Mouse (Mus musculus) lung, adult 2 months (tissue): ENCODE results near the gene Scaf1. TPM values are rescaled to one million over a fixed set of nuclear protein-coding genes. Genes with fewer than 3 reads are reported as not detected.
"Not testable (repeated sequence)": the region's sequence is repeated elsewhere in the genome, so short reads cannot be mapped to it uniquely, and the experiment has no call there.

Source experiments
- DNase-seq: peaks from one replicate; pipeline ENCODE4 v3.0.0; 2022
- H3K4me1 ChIP-seq: fragments of 200-500 bp; 2 replicates; pipeline ENCODE4 v1.6.1; 2011; ENCODE audit warnings: low read length; ENCODE audit not compliant: control insufficient read depth, insufficient read depth
- H3K4me3 ChIP-seq: fragments of 200-500 bp; replicated peaks from 2 replicates; pipeline ENCODE3; 2011; ENCODE audit warnings: low read depth, mild to moderate bottlenecking, control low read depth, low read length; ENCODE audit errors: extremely low read depth
- CTCF ChIP-seq: fragments of 200-500 bp; IDR thresholded peaks from 2 replicates; pipeline ENCODE4 v1.5.1; 2011; ENCODE audit warnings: mild to moderate bottlenecking, low read length, control low read depth; ENCODE audit not compliant: insufficient read depth
- POLR2A ChIP-seq: fragments of 200-500 bp; IDR thresholded peaks from 2 replicates; pipeline ENCODE4 v1.6.1; 2011; ENCODE audit warnings: low read depth, mild to moderate bottlenecking, control low read depth, low read length, borderline replicate concordance; ENCODE audit errors: extremely low read depth
- WGBS: fragments of 180-500 bp; shearing (Covaris S2); methylation state at CpG from one replicate; pipeline ENCODE4 v1.1.7; 2018; 5-methylcytosine and 5-hydroxymethylcytosine counted together
- polyA plus RNA-seq: library from polyadenylated mRNA; depleted of rRNA; stranded (reverse); fragments of >200 nt; gene quantifications from 2 replicates; pipeline ENCODE4 v1.2.3, GENCODE M21; 2012

Gene Scaf1
- polyA plus RNA-seq, 1 experiment = 76.2 TPM

GRCm38 (mm10) chr7:45029995-45030394 is 13.8 kb upstream of the Scaf1 start:
- WGBS = 91% methylated on average over 6 of the region's 6 CpGs
- DNase-seq = no peak
- TF ChIP-seq CTCF (no peak), POLR2A (no peak)

DNA sequence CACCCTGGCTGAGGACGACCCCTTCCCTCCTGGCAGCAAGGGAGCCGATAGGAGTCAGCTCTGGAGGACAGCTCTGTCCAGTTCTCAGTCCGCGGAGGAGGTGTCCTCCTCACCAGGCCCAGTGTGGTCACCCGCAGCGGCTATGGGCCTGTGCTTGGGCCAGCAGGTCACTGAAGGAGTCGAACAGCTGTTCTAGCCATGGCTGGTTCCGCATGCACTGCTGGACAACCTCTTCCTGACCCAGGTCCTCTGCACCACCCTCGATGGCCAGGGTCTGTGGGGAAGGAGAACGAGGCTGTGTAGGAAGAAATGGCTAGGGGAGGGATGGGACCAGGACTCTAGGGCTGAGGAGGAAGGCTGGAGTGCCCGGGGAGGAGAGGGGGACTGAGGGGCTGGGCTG is 12.2 kb upstream of the Scaf1 start:
- Histone ChIP-seq H3K4me3 (no peak overlapping the region), H3K4me1 (no peaks in the 10 kb centered on the region)
- WGBS = 84% methylated on average over 11 of the region's 11 CpGs
- no peak for TF ChIP-seq POLR2A
- TF ChIP-seq CTCF = no peak
- no peak for DNase-seq

More at GRCm38 (mm10) chr7:45029995-45030394, 13.8 kb upstream of the Scaf1 start:
- Histone ChIP-seq H3K4me3 (no peak overlapping the region), H3K4me1 (no peaks in the 10 kb centered on the region)

- H3K4me1 ChIP-seq = no peaks in the 10 kb centered on the region
- H3K4me3 ChIP-seq = no peak overlapping the region
- 84% methylated on average over 9 of the region's 9 CpGs for WGBS
- no peak for DNase-seq
- TF ChIP-seq CTCF (no peak), POLR2A (no peak)
Observed at GRCm38 (mm10) chr7:45027761-45028160, 11.6 kb upstream of the Scaf1 start.

GRCm38 (mm10) chr7:45026256-45026655 is 10.1 kb upstream of the Scaf1 start:
- TF ChIP-seq POLR2A = no peak
- no peak for TF ChIP-seq CTCF
- DNase-seq = no peak
- WGBS = 72% methylated on average over 2 of the region's 2 CpGs

GRCm38 (mm10) chr7:45025601-45026220 is 9.5 kb upstream of the Scaf1 start:
- no peaks in the 10 kb centered on the region for H3K4me1 ChIP-seq

More at GRCm38 (mm10) chr7:45026256-45026655, 10.1 kb upstream of the Scaf1 start:
- Histone ChIP-seq H3K4me3 (no peak overlapping the region), H3K4me1 (no peaks in the 10 kb centered on the region)

GRCm38 (mm10) chr7:45024281-45025248 is 8.4 kb upstream of the Scaf1 start:
- TF ChIP-seq POLR2A (no peak), CTCF (no peak)
- DNase-seq = no peak
- Histone ChIP-seq H3K4me3 (no peak overlapping the region), H3K4me1 (0 out of 2 replicates have a peak, but pooled peaks cover under 1% of the 10 kb centered on the region)
- 74% methylated on average over 15 of the region's 15 CpGs for WGBS

More at GRCm38 (mm10) chr7:45025601-45026220, 9.5 kb upstream of the Scaf1 start:
- WGBS = 61% methylated on average over 8 of the region's 8 CpGs
- no peak for DNase-seq
- no peak for TF ChIP-seq CTCF
- TF ChIP-seq POLR2A = no peak
- H3K4me3 ChIP-seq = no peak overlapping the region

DNA sequence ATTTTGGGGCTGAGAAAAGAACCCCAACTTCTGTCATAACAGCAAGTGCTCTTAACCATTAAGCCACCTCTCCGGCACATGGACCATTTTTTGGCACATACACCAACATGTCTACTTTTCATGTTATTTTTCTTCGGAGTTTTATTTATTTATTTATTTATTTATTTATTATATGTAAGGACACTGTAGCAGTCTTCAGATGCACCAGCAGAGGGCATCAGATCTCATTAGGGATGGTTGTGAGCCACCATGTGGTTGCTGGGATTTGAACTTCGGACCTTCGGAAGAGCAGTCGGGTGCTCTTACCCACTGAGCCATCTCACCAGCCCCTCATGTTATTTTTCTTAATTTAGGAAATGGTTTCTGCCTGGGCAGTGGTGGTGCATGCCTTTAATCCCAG is 7.5 kb upstream of the Scaf1 start:
- WGBS = 65% methylated on average over 5 of the region's 5 CpGs
- not testable (repeated sequence) for DNase-seq, H3K4me3 ChIP-seq, H3K4me1 ChIP-seq
- 0 out of 2 replicates have a peak, but pooled peaks have one; percentile 25 for TF ChIP-seq CTCF

DNA sequence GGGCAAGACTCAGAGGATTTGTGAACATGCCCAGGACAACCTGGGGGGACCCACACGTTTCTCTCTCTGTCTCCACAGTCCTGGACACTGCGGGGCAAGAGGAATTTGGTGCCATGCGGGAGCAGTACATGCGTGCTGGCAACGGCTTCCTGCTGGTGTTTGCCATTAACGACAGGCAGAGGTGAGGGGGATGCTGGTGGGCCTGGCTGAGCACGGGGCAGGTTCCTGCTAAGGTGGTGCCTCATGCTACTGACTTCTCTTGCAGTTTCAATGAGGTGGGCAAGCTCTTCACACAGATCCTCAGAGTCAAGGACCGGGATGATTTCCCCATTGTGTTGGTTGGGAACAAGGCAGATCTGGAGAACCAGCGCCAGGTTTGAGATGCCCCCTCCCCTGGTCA is 4.1 kb upstream of the Scaf1 start:
- Histone ChIP-seq H3K4me3 (no peak overlapping the region), H3K4me1 (peaks cover 2% of the 10 kb centered on the region; the same call in 1 of the 2 replicates)
- DNase-seq = no peak
- 74% methylated on average over 9 of the region's 9 CpGs for WGBS
- TF ChIP-seq CTCF (no peak), POLR2A (no peak)

GRCm38 (mm10) chr7:45019031-45019571 is 2.9 kb upstream of the Scaf1 start:
- peak; percentile 71 for DNase-seq
- Histone ChIP-seq H3K4me3 (peak overlapping the region; percentile 76), H3K4me1 (peaks cover 2% of the 10 kb centered on the region; the same call in 1 of the 2 replicates)
- WGBS = 10% methylated on average over 8 of the region's 8 CpGs
- TF ChIP-seq CTCF (no peak), POLR2A (peak; percentile 76; the same call in 1 of the 2 replicates)
